Mouse (Mus musculus) G1E (cell line): Measurements from ENCODE around the gene Skap1.

Source experiments
- CTCF ChIP-seq: IDR thresholded peaks from 2 replicates; pipeline ENCODE4 v1.5.1; 2012; ENCODE audit warnings: low read depth, low read length, inconsistent platforms, mixed read lengths
- GATA1 ChIP-seq: IDR thresholded peaks from 2 replicates; pipeline ENCODE4 v1.6.1; 2012; ENCODE audit warnings: borderline replicate concordance, low read length, inconsistent platforms, mixed read lengths
- TAL1 ChIP-seq: conservative IDR thresholded peaks from 2 replicates; pipeline ENCODE4 v1.6.1; 2012; ENCODE audit warnings: low read depth, low read length, inconsistent platforms, mixed read lengths

- TF ChIP-seq CTCF = no peak
- TF ChIP-seq TAL1 = no peak
- no peak for TF ChIP-seq GATA1
These were observed 108.1 kb downstream of the Skap1 start for GRCm38 (mm10) chr11:96572515-96572914.
